Mouse (Mus musculus) C2C12 (cell line): Measurements from ENCODE around the gene Rps27rt. TPM values are rescaled to one million over a fixed set of nuclear protein-coding genes. Genes with fewer than 3 reads are reported as not detected.

Experiments used
- H3K27me3 ChIP-seq: one replicate; pipeline ENCODE4 v1.6.1; 2011; ENCODE audit not compliant: control insufficient read depth, insufficient read depth, insufficient read length
- H3K36me3 ChIP-seq: one replicate; pipeline ENCODE4 v1.6.1; 2011; ENCODE audit not compliant: control insufficient read depth, insufficient read depth
- H3K4me3 ChIP-seq: one replicate; pipeline ENCODE4 v1.5.1; 2011; ENCODE audit warnings: mild to moderate bottlenecking, control low read depth; ENCODE audit not compliant: poor library complexity, insufficient read depth, severe bottlenecking
- H3K79me2 ChIP-seq: one replicate; pipeline ENCODE4 v1.6.1; 2011; ENCODE audit not compliant: control insufficient read depth, insufficient read depth
- H3K79me3 ChIP-seq: one replicate; pipeline ENCODE4 v1.6.1; 2011; ENCODE audit warnings: low read depth, control low read depth
- H3ac ChIP-seq: one replicate; pipeline ENCODE3; 2011; ENCODE audit warnings: low read depth; ENCODE audit not compliant: control insufficient read depth, insufficient read length
- CEBPB ChIP-seq: IDR thresholded peaks from one replicate; pipeline ENCODE4 v1.6.1; 2011; ENCODE audit warnings: low read depth, mild to moderate bottlenecking, control low read depth, moderate library complexity
- CTCF ChIP-seq: IDR thresholded peaks from one replicate; pipeline ENCODE4 v1.5.1; 2011; ENCODE audit not compliant: control insufficient read depth, insufficient read depth, insufficient read length
- FOSL1 ChIP-seq: IDR thresholded peaks from one replicate; pipeline ENCODE4 v1.8.0; 2011; ENCODE audit warnings: mild to moderate bottlenecking, low read length; ENCODE audit not compliant: poor library complexity, insufficient read depth, severe bottlenecking
- MAX ChIP-seq: IDR thresholded peaks from one replicate; pipeline ENCODE4 v1.6.1; 2011; ENCODE audit warnings: mild to moderate bottlenecking, control low read depth
- MYOD1 ChIP-seq: IDR thresholded peaks from one replicate; pipeline ENCODE4 v1.6.1; 2011; ENCODE audit warnings: low read depth; ENCODE audit not compliant: control insufficient read depth, insufficient read length
- MYOG ChIP-seq: IDR thresholded peaks from one replicate; pipeline ENCODE4 v1.6.1; 2011; ENCODE audit not compliant: control insufficient read depth, insufficient read length; ENCODE audit errors: extremely low read depth
- USF1 ChIP-seq: IDR thresholded peaks from one replicate; pipeline ENCODE4 v1.6.1; 2011; ENCODE audit warnings: low read depth, mild to moderate bottlenecking, control low read depth, moderate library complexity
- polyA plus RNA-seq: library from polyadenylated mRNA; unstranded; fragments of >200 nt; fragmentation: generic; extraction: Trizol; gene quantifications from one replicate; pipeline ENCODE4 v1.2.1, GENCODE M21; 2012; ENCODE audit warnings: missing spikeins

The Rps27rt gene
- polyA plus RNA-seq, 1 experiment = 43.5 TPM

- no peak overlapping the region for H3K4me3 ChIP-seq
- H3ac ChIP-seq = no peak overlapping the region
- H3K79me2 ChIP-seq = no peaks in the 10 kb centered on the region
- H3K36me3 ChIP-seq = no peaks in the 10 kb centered on the region
- no peak for TF ChIP-seq MYOG
- no peak for TF ChIP-seq CEBPB
- no peak for TF ChIP-seq CTCF
- no peak for TF ChIP-seq USF1
- no peak for TF ChIP-seq MYOD1
- TF ChIP-seq FOSL1 = no peak
- no peak for TF ChIP-seq MAX
- H3K27me3 ChIP-seq = no peaks in the 10 kb centered on the region
- H3K79me3 ChIP-seq = no peaks in the 10 kb centered on the region
Measured at GRCm38 (mm10) chr9:114944642-114945041, 37.9 kb downstream of the Rps27rt start.

DNA sequence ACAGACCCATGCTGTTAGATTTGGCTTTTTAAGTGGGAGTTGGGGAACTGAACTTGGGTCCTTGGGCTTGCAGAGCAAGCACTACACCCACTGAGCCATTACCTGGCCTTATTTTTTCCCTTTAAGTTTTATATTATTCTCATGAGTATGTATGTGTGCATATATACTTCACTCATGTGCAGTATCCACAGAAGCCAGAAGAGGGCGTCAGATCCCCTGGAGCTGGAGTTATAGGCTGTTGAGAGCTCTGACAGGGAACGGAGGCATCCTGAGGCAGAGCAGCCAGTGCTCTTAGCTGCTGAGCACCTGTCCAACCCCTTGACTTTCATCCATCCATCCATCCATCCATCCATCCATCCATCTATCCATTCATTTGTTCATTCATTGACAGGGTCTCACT lies 45.9 kb downstream of the Rps27rt start:
- H3K79me3 ChIP-seq = no peaks in the 10 kb centered on the region
- no peak overlapping the region for H3ac ChIP-seq
- no peak for TF ChIP-seq CTCF
- no peak for TF ChIP-seq MAX
- TF ChIP-seq CEBPB = no peak
- no peak for TF ChIP-seq USF1
- no peak for TF ChIP-seq MYOG
- no peak for TF ChIP-seq MYOD1
- no peak for TF ChIP-seq FOSL1
- H3K79me2 ChIP-seq = no peaks in the 10 kb centered on the region
- no peak overlapping the region for H3K4me3 ChIP-seq
- H3K27me3 ChIP-seq = no peaks in the 10 kb centered on the region
- no peaks in the 10 kb centered on the region for H3K36me3 ChIP-seq

DNA sequence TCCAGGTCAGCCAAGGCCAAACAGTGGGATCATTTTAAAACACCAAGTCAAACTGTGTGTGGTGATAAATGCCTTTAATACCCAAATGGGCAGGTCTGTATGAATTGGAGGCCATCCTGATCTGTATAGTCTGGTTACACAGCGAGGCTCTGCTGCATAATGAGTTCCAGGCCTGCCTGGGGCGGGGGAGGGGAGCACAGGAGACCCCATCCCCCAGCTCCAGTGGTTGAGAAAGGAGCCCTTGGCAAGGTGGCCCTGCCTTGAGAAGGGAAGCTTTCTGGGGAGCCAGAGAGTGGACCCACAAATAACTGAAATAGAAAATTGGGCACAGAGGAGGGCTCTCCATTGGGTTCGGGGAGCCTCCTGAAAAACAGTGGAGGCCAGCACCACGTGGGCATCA lies 47.2 kb downstream of the Rps27rt start:
- TF ChIP-seq USF1 = no peak
- no peak for TF ChIP-seq CTCF
- no peak for TF ChIP-seq CEBPB
- no peak for TF ChIP-seq MAX
- TF ChIP-seq MYOD1 = no peak
- TF ChIP-seq MYOG = no peak
- TF ChIP-seq FOSL1 = no peak
- Histone ChIP-seq H3ac (no peak overlapping the region), H3K79me2 (no peaks in the 10 kb centered on the region), H3K27me3 (no peaks in the 10 kb centered on the region), H3K4me3 (no peak overlapping the region), H3K36me3 (no peaks in the 10 kb centered on the region), H3K79me3 (no peaks in the 10 kb centered on the region)

GRCm38 (mm10) chr9:114934231-114934630 lies 48.3 kb downstream of the Rps27rt start:
- Histone ChIP-seq H3ac (peak overlapping the region; percentile 1), H3K79me3 (no peaks in the 10 kb centered on the region), H3K27me3 (no peaks in the 10 kb centered on the region), H3K79me2 (no peaks in the 10 kb centered on the region), H3K36me3 (no peaks in the 10 kb centered on the region), H3K4me3 (no peak overlapping the region)
- TF ChIP-seq CTCF (no peak), CEBPB (no peak), MYOD1 (no peak), MYOG (no peak), USF1 (no peak), FOSL1 (no peak), MAX (no peak)

GRCm38 (mm10) chr9:114933723-114934171 lies 48.8 kb downstream of the Rps27rt start, which contains the start of gene Gpd1l:
Gene Gpd1l (minus strand): TSS chr9:114933987.
- TF ChIP-seq USF1 (peak; percentile 52), MAX (no peak), CTCF (no peak)
- Histone ChIP-seq H3K27me3 (no peaks in the 10 kb centered on the region), H3K4me3 (peak within 1 kb of the TSS; percentile 45)

DNA sequence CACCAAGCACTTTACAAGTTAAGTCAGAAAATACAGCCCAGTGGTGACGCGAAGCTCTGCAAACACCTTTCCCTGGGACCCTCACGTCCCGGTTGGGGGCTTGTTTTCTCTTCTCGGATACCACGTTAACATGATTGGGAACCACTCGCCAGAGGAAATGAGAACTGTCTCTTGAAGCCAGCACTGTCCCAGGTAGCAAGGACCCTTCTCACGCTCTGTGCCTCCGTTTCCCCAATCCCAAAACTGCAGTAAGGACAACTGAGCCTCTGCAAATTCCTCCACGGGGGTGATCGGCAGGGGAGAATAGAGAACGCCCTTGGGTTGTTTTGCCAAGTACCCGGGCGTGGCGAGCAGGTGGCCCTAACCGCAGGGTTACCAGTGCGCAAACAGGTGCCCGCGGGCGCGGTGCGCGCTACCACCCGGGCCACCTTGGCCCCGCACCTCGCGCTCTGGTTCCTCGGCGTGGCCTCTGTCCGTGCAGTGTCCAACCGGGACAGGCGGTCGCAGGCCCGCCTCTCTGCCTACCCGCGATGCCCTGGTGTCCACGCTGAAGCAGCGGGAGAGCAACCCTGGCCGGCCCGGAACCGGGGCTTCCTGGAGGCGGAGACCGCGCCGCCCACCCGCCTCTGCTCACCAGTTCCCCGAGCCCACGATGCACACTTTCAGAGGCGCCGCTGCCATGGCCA lies 49.4 kb downstream of the Rps27rt start:
- H3K36me3 ChIP-seq = no peaks in the 10 kb centered on the region
- peak overlapping the region; percentile 78 for H3ac ChIP-seq
- no peaks in the 10 kb centered on the region for H3K79me3 ChIP-seq
- TF ChIP-seq MAX = no peak
- TF ChIP-seq CEBPB = no peak
- TF ChIP-seq FOSL1 = no peak
- TF ChIP-seq MYOD1 = no peak
- no peak for TF ChIP-seq MYOG
- no peak for TF ChIP-seq USF1
- no peak for TF ChIP-seq CTCF
- H3K27me3 ChIP-seq = no peaks in the 10 kb centered on the region
- H3K4me3 ChIP-seq = peak overlapping the region; percentile 45
- H3K79me2 ChIP-seq = no peaks in the 10 kb centered on the region

More at GRCm38 (mm10) chr9:114933723-114934171, 48.8 kb downstream of the Rps27rt start, which contains the start of gene Gpd1l:
- no peaks in the 10 kb centered on the region for H3K36me3 ChIP-seq
- peak within 1 kb of the TSS; percentile 78 for H3ac ChIP-seq
- no peaks in the 10 kb centered on the region for H3K79me3 ChIP-seq
- no peaks in the 10 kb centered on the region for H3K79me2 ChIP-seq
